Mouse (Mus musculus) brown adipose tissue, adult 24 weeks (tissue): Measurements from ENCODE around the gene Clpx. TPM values are rescaled to one million over a fixed set of nuclear protein-coding genes. Genes with fewer than 3 reads are reported as not detected.
"Not testable (repeated sequence)": the region's sequence is repeated elsewhere in the genome, so short reads cannot be mapped to it uniquely, and the experiment has no call there.

Experiments used
- H3K27ac ChIP-seq: fragments of 200-500 bp; replicated peaks from 2 replicates; pipeline ENCODE4 v1.5.1; 2012; ENCODE audit warnings: low read depth, mild to moderate bottlenecking, low read length
- H3K4me1 ChIP-seq: fragments of 200-500 bp; 2 replicates; pipeline ENCODE4 v1.6.1; 2012; ENCODE audit warnings: low read length, mixed read lengths; ENCODE audit not compliant: control insufficient read depth, insufficient read depth, insufficient read length
- H3K4me3 ChIP-seq: fragments of 200-500 bp; 2 replicates; pipeline ENCODE4 v1.5.1; 2012; ENCODE audit warnings: low read depth, mild to moderate bottlenecking, low read length, moderate library complexity; ENCODE audit not compliant: insufficient read depth
- polyA plus RNA-seq: library from polyadenylated mRNA; stranded (reverse); fragments of >200 nt; gene quantifications from 2 replicates; pipeline ENCODE4 v1.2.4, GENCODE M21; 2012; ENCODE audit not compliant: missing spikeins, insufficient read depth, insufficient read length

The Clpx gene
- polyA plus RNA-seq, 1 experiment: 97.1 TPM

DNA sequence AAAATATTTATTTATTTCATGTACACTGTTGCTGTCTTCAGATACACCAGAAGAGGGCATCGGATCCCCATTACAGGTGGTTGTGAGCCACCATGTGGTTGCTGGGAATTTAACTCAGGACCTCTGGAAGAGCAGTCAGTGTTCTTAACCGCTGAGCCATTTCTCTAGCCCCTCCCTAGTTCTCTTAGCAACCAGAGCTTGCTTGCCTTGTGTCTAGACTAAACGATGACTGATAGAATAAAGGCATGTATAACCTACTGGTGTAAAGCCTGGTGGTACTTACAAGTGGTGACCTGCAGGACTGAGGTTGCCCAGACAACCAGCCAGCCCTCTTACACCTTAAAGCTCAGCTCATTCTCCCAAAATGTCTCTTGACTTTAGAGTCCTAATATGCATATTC, 19.2 kb upstream of the Clpx start:
- not testable (repeated sequence) for H3K4me3 ChIP-seq, H3K27ac ChIP-seq, H3K4me1 ChIP-seq

DNA sequence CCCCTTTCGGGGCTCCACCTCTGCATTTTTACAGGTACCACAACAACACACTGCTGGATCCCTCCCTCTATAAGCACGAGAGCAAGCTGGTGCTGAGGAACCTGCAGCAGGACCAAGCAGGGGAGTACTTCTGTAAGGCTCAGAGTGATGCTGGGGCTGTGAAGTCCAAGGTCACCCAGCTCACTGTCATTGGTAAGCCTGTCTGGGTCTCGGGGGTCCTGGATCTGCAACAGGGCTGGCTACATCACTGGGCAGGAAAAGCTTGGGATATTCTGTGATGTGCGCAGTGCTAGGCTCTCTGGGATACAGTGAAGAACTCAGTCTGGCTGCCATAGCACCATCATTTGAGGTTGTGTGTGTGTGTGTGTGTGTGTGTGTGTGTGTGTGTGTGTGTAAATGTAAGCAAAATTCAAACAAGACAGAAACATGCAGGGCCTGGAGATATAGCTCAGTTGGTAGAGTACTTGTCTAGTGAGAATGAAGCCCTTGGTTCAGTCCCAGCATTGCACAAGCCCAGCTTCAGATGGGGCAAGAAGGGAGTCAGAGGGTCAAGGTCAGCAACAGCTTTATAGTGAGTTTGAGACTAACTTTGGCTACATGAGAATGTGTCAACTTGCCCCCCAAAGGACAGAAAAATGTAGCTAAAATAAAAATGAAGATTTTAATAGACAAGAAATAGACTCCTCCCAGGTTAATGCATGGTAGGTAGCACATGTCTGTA, 18.1 kb upstream of the Clpx start:
- no peak overlapping the region for H3K4me3 ChIP-seq
- H3K4me1 ChIP-seq: no peaks in the 10 kb centered on the region
- H3K27ac ChIP-seq: peak overlapping the region; percentile 55

DNA sequence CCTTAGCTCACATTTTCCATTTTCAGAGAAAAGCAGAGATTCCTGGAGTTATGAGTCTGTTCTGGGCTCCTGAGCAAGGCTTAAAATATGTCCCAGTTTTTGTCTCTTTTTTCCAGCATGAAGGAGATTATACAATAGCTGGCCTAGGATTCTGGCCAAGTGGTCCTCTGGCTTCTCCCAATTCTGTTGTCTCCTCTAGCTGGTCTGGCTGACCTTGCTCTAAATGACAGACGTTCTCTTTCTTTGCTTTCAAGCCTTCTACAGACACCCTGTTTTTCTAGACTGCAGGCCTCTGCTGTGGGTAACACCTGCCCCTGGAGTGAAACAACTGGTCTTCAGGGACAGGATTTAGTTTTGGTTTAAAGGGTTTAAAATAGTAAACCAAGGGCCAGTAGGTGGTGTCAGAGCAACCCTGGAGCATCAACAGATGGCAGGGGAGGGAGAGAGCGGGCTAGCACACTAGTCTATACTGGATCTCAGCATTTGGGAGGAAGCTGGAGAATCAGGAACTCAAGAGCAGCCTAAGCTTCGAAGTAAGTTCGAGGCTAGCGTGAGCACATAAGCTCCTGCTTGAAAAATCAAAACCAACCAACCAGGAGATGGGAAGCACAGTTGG, 12.4 kb upstream of the Clpx start:
- peak overlapping the region; percentile 59; the same call in 1 of the 2 replicates for H3K27ac ChIP-seq
- 0 out of 2 replicates have a peak, but pooled peaks cover 3% of the 10 kb centered on the region for H3K4me1 ChIP-seq
- no peak overlapping the region for H3K4me3 ChIP-seq

DNA sequence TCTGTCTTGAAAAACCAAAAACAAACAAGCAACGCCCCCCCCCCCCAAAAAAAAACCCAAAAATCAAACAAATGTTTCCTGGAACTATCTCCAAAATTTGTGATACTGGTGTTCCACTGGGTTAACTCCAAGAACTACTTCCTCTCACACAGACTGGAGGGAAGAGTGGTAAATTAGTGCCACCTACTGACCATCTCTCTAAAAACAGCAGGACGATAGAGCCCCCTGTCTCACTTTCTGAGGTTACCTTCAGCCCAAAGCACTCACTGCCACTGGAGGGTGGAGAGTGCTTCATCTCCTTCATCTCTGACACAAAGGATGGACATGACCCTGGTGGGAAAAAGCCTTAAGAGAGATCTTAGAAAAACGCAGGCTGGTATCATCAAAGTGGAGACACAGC, 10.8 kb upstream of the Clpx start:
- Histone ChIP-seq H3K27ac (no peak overlapping the region), H3K4me1 (0 out of 2 replicates have a peak, but pooled peaks cover 3% of the 10 kb centered on the region), H3K4me3 (no peak overlapping the region)

DNA sequence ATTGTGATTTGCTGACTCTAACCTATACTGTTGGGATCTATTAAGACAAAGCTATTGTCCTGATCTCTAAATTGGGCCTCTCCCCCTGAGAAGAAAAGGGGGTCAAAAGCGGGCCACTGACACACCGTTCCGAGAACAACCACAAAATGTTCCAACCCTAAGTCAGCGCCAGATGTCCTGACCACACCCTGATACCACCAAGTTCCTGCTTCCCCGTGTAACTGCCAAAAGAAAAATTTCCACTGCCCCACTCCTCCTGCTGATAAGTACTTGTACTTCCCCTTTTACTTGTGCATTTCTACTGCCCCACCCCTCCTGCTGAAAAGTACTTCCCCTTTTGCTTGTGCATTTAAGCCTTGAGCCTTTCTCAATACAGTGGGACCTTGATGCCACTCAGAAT, 5.8 kb upstream of the Clpx start:
- not testable (repeated sequence) for H3K4me1 ChIP-seq, H3K27ac ChIP-seq, H3K4me3 ChIP-seq

DNA sequence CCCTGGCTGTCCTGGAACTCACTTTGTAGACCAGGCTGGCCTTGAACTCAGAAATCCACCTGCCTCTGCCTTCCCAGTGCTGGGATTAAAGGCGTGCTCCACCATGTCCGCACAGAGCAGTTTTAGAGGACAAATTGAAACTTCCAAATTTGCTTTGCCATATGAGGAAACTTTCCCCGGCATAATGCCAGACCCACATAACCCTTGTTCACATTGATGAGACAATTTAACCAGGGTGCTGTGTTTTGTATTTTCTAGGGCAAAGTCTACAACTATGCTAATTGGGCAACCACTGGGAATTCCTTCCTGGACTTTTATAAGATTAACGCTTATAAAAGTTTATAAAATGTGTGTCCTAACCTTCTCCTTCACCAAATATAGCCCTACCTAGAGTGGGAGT, 4.1 kb upstream of the Clpx start:
- no peaks in the 10 kb centered on the region for H3K4me1 ChIP-seq
- H3K4me3 ChIP-seq: no peak overlapping the region
- peak overlapping the region; percentile 73 for H3K27ac ChIP-seq

DNA sequence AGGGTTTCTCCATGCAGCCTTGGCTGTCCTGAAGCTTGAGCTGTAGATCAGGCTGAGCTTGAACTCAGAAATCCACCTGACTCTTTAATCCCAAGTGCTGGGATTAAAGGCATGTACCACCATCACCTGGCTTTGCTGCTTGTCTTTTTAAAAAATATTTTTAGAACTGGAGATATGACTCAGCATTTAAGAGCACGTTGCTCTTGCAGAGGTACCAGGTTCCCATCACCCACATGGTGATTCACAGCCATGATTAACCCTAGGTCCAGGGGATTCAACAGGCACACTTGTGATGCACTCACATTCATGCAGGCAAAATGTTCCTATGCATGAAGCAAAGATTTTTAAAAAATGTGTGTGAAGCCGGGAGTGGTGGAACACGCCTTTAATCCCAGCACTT, 1.6 kb upstream of the Clpx start:
- H3K4me1 ChIP-seq: no peaks in the 10 kb centered on the region
- H3K27ac ChIP-seq: no peak overlapping the region
- H3K4me3 ChIP-seq: no peak overlapping the region

DNA sequence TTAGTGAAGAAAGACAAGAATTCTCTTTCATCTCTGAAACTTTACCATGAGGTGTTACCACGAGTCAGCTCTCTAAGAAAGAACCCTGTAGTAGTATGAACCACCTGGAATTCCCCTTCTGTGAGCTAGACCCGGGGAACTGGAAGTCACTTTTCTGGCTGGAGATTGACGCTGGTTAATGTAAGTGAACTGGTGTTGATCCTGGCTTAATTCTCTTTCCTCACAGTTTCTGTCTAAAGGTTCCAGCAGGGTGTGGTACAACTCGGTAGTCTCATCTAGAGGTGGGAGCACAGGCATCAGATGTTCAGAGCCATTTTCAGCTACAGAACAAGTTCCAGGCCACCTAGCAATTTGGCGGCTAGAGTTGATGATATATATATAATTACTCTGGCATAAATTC, 941 bp upstream of the Clpx start:
- Histone ChIP-seq H3K4me1 (no peaks in the 10 kb centered on the region), H3K27ac (peak overlapping the region; percentile 80), H3K4me3 (peak overlapping the region; percentile 73)

DNA sequence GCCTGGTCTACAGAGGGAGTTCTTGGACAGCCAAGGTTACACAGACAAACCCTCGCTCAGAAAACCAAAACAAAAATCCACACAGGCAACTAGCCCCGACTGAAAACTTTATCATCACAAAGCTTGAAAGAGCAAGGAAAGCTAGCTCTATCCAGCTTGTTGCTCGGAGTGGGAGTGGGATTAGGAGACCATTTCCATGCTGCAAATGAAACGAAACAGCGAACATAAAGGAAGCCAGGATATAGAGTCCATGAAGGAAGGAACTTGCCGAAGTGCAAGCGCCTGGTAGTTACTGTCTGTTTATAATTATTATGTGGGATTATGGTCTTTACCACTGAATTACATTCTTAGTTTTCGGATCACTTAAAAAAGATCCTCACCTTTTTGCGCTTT, 484 bp upstream of the Clpx start:
- Histone ChIP-seq H3K4me1 (no peaks in the 10 kb centered on the region), H3K27ac (peak overlapping the region; percentile 80), H3K4me3 (peak overlapping the region; percentile 73)

DNA sequence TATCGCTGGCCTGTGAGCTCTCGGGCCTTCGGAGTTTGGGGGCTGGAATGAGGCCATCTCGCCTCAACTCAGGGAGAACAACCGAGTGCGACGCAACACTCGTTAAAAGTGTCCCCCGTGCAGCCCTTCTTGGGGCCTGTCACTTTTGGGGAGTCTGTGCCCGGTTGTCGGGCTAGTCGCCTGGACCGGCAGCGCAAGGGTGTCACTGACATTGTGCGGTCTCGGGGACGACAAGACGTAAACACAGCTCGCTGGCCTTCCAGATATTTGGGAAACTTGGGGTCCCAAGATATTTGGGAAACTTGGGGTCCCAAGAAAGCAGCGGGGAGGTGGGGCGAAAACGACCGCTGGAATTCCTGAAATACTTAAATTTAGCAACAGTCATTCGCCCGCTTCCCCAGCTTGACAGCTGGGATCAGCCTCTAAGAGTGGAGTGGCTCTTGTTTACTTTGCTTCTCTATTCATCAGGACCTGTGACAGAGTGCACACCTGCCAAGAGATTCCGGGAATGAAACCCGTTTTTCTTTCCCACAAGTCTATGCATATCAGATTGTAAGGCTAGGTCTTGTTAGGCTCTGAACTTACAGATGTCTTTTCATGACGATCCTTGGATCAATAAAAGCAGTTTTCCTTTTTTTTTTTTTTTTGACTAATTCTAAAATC, 787 bp downstream of the Clpx start:
- Histone ChIP-seq H3K4me1 (no peaks in the 10 kb centered on the region), H3K4me3 (peak overlapping the region; percentile 90), H3K27ac (peak overlapping the region; percentile 76)

DNA sequence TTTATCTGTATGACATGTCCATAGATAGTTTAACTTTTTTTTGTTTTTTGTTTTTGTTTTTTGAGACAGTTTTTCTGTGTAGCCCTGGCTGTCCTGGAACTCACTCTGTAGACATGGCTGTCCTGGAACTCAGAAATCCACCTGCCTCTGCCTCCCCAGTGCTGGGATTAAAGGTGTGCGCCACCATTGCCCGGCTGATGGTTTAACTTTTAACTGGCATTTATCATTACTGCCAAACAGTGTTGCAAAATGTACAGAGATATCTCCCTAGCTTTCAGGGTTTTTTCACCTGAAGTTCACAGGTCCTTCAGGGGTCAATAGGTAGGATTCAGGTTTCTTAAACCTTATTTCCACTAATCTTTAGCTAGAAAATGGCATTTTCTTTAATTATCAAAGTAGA, 3.0 kb downstream of the Clpx start:
- Histone ChIP-seq H3K27ac (no peak overlapping the region), H3K4me1 (no peaks in the 10 kb centered on the region), H3K4me3 (no peak overlapping the region)

DNA sequence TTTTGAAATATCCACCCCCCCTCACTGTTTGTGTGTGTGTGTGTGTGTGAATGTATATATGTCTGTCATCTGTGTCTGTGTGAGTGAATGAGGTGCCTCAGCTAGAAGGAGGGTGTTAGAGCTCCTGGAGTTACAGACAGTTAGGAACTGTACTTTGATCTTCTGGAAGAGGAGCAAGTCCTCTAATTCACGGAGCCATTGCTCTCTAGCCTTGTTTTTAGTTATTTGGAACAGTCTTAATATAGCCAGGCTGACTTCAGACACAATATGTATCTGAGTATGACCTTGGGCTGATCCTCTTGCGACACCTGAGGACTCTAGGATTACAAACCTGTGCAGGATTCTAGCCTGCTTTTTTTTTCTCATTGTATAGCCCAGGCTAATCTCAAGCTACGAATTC, 4.7 kb downstream of the Clpx start:
- no peak overlapping the region for H3K4me3 ChIP-seq
- peak overlapping the region; percentile 13 for H3K27ac ChIP-seq
- no peaks in the 10 kb centered on the region; the same call in 1 of the 2 replicates for H3K4me1 ChIP-seq

DNA sequence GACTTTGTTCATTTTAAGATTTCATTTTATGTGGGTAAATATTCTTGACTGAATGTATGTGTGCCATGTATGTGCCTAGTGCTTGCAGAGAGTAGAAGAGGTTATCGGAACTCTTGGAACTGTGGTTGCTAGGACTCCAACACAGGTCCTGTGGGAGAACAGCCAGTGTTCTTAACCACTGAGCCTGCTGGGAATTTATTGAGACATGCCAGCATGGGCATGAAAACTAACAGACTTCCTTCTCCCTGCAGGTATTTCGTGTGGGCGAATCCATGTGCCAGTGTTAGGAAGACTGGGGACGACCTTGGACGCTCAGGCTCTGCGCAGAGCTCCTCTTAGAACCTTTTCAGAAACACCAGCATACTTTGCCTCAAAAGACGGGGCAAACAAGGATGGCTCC, 5.6 kb downstream of the Clpx start:
- no peak overlapping the region for H3K27ac ChIP-seq
- H3K4me3 ChIP-seq: no peak overlapping the region
- no peaks in the 10 kb centered on the region; the same call in 1 of the 2 replicates for H3K4me1 ChIP-seq

DNA sequence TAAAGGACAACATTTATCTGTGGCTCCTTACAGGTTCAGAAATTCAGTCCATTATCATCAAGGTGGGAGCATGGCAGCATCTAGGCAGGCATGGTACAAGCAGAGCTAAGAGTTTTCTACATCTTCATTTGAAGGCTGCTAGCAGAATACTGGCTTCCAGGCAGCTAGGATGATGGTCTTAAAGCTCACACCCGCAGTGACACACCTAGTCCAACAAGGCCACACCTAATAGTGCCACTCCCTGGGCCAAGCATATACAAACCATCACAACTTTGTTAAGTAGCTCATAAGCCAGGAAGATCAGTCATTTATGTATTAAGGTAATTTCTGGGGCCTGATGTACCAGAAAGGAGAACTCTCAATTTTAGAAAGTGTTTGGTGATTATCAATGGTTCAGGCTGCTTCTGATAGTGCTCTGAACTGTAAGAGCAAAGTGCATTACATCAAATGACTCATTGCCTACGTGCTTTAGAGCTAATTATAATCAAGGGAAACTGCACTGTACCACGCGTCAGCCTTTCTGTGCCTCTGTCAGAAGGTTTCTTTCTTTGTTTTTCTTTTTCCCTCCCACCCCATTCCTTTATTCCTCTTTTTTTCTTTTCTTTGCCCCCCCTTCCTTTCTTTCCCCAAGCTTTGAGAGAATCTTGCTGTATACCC, 8.4 kb downstream of the Clpx start:
- Histone ChIP-seq H3K4me1 (no peaks in the 10 kb centered on the region; the same call in 1 of the 2 replicates), H3K27ac (no peak overlapping the region), H3K4me3 (no peak overlapping the region)

DNA sequence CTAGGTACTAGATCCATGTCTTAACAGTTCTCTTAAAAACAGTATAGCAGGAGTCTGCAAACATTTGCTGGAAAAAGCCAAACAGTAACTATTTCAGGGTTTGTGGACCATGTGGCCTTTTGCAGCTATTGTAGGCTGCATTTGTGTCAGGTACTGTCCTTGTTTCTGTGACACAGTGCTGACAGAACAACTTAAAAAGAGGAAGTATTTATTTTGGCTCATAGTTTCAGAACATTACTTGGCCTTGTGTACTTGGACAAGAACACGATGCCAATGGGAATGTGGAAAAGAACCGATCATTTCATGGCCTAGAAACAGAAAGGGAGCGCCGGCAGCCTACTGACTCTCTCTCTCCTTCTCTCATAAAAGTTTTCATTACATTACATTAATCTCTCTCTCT, 9.5 kb downstream of the Clpx start:
- no peaks in the 10 kb centered on the region; the same call in 1 of the 2 replicates for H3K4me1 ChIP-seq
- no peak overlapping the region for H3K4me3 ChIP-seq
- H3K27ac ChIP-seq: peak overlapping the region; percentile 98
